ENCODE assay signal across 24 mouse cellular contexts in the genomic region with DNA sequence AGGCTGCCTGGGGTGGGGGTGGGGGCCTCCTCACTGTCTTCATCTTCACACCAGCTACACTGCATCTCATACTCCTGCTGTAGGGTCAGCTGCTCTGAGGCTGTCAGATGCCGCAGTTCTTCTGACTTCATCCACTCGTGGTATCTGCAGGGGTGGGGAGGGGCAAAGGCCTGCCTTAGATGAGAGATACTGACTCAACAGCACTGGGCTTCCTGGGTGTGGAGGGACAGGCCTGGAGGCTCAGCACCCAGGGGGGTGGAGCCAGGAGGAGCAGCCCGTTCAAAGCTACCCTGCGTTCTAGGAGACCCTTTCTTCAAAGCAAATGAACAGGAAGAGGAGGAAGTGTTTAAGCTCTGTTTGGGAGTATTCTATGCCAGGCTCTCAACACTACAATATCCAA. TPM values are rescaled to one million over a fixed set of nuclear protein-coding genes. Genes with fewer than 3 reads are reported as not detected.
DNase-seq lines count a peak whose midpoint lies in the region; ATAC-seq and TF ChIP-seq lines count a peak whose summit lies in the region.
"Had no signal": no experiment of that assay in that cellular context is flagged by ENCODE, and none has a peak within 500 bp of the region (broad histone marks: within the 10 kb centered on the region; RNA-seq: fewer than 3 reads in every experiment).

No protein-coding gene starts in this region.

- H3K4me1 ChIP-seq in liver, embryonic 12.5 days = peaks cover 59% of the 10 kb centered on the region
- peaks cover 19% of the 10 kb centered on the region for H3K4me1 ChIP-seq in liver, postnatal 0 days (ENCODE audit: insufficient read depth)

- H3K27me3 ChIP-seq in liver, embryonic 12.5 days (replicated peaks) = no peaks in the 10 kb centered on the region
- no peaks in the 10 kb centered on the region for H3K27me3 ChIP-seq in liver, postnatal 0 days (ENCODE audit: insufficient read depth, low read length)
- H3K27me3 ChIP-seq: CH12.LX; embryonic facial prominence, embryonic 15.5 days; heart, embryonic 12.5 days; limb, embryonic 12.5 days had no signal

- no peaks in the 10 kb centered on the region for H3K9me3 ChIP-seq in liver, embryonic 12.5 days (replicated peaks)
- no peaks in the 10 kb centered on the region for H3K9me3 ChIP-seq in liver, postnatal 0 days (ENCODE audit: low read length)
- H3K9me3 ChIP-seq: embryonic facial prominence, embryonic 15.5 days; heart, embryonic 12.5 days; limb, embryonic 12.5 days had no signal

- peaks cover 32% of the 10 kb centered on the region for H3K36me3 ChIP-seq in liver, embryonic 12.5 days
- peaks cover 16% of the 10 kb centered on the region for H3K36me3 ChIP-seq in liver, postnatal 0 days (replicated peaks; ENCODE audit: insufficient read depth, low read length)
- H3K36me3 ChIP-seq: embryonic facial prominence, embryonic 15.5 days; limb, embryonic 12.5 days had no signal

- 20% methylated on average over 3 of the region's 4 CpGs for WGBS in liver, embryonic 12.5 days (ENCODE audit: insufficient replicate concordance)
- 36% methylated on average over 4 of the region's 4 CpGs for WGBS in liver, postnatal 0 days (ENCODE audit: insufficient replicate concordance)

- ATAC-seq in liver, embryonic 12.5 days = no peak
- ATAC-seq in liver, postnatal 0 days = no peak
- peak; percentile 13 for ATAC-seq in CD4-positive, CD25-positive, alpha-beta regulatory T cell, adult 4 months
- ATAC-seq: forebrain, postnatal 0 days; hindbrain, embryonic 16.5 days; midbrain, embryonic 16.5 days had no signal

- no peak overlapping the region for H3K4me3 ChIP-seq in liver, embryonic 12.5 days
- H3K4me3 ChIP-seq in liver, postnatal 0 days (ENCODE audit: low read depth, low read length) = no peak overlapping the region
- no peak overlapping the region for H3K4me3 ChIP-seq in layer of hippocampus, adult 2 months
- H3K4me3 ChIP-seq: embryonic facial prominence, embryonic 15.5 days; gastrocnemius, adult 2 months; heart, embryonic 12.5 days; limb, embryonic 12.5 days had no signal

- TF ChIP-seq CTCF in liver, postnatal 0 days (IDR thresholded peaks at IDR 0.05; ENCODE audit: low read depth) = no peak
- TF ChIP-seq CTCF in layer of hippocampus, adult 2 months (conservative IDR thresholded peaks at IDR 0.05) = no peak

- TF ChIP-seq EP300 in liver, postnatal 0 days (IDR thresholded peaks at IDR 0.05; ENCODE audit: low read depth) = no peak

- H3K4me2 ChIP-seq in liver, embryonic 12.5 days = peak overlapping the region; percentile 28
- H3K4me2 ChIP-seq in liver, postnatal 0 days (ENCODE audit: low read depth, low read length) = no peak overlapping the region
- H3K4me2 ChIP-seq: embryonic facial prominence, embryonic 15.5 days; heart, embryonic 12.5 days; limb, embryonic 12.5 days had no signal

- DNase-seq in liver, postnatal 0 days = no peak
- DNase-seq in CD4-positive helper T cell, adult 2 months (ENCODE audit: low read depth, low spot score) = peak; percentile 62
- peak; percentile 73 for DNase-seq in induced T-regulatory cell, adult 2 months (ENCODE audit: low read depth)
- DNase-seq in layer of hippocampus, adult 2 months (ENCODE audit: low spot score in 2 of 2) = no peak
- no peak for DNase-seq in cerebellum, postnatal 10 days
- DNase-seq in cerebellum, postnatal 14 days = no peak
- DNase-seq: adrenal gland, postnatal 10 days; cerebellum, adult 9-11 months; forebrain, postnatal 0 days; gastrocnemius, adult 2 months; kidney, adult 2 months; kidney, postnatal 14 days; layer of hippocampus, adult 9-11 months; lung, postnatal 10 days; right cerebral cortex, adult 18-20 months had no signal

- peak overlapping the region; percentile 41 for H3K9ac ChIP-seq in liver, embryonic 12.5 days
- no peak overlapping the region for H3K9ac ChIP-seq in liver, postnatal 0 days (replicated peaks)
- H3K9ac ChIP-seq: embryonic facial prominence, embryonic 15.5 days; forebrain, postnatal 0 days; heart, embryonic 12.5 days; limb, embryonic 12.5 days had no signal

- H3K27ac ChIP-seq in liver, embryonic 12.5 days = no peak overlapping the region
- H3K27ac ChIP-seq in liver, postnatal 0 days (ENCODE audit: low read depth) = no peak overlapping the region
- H3K27ac ChIP-seq in layer of hippocampus, adult 2 months = no peak overlapping the region
- H3K27ac ChIP-seq: embryonic facial prominence, embryonic 15.5 days; gastrocnemius, adult 2 months; limb, embryonic 12.5 days had no signal

RNA-seq across cellular contexts. Expression of a gene that starts 2.3 kb away (rescaled TPM):
- polyA plus RNA-seq in liver, embryonic 12.5 days (2016; fragmentation: Nextera tagmentation; extraction: Ambion mirVana) = 7.5 and 8.1 TPM in 2 replicates
- polyA plus RNA-seq in liver, postnatal 0 days (2015; fragmentation: Nextera tagmentation; extraction: Ambion mirVana) = 5.7 and 7.1 TPM in 2 replicates
- 10 to 100 TPM in 1 of 2 experiments, 1 to 10 TPM in 1; 8.1 to 14.2 TPM for polyA plus RNA-seq in CD4-positive, CD25-positive, alpha-beta regulatory T cell, adult 4 months (2017; shearing (Covaris generic))
- total RNA-seq in layer of hippocampus, adult 2 months (2021) = 10 to 100 TPM; 18.1 to 20.1 TPM

RNA-seq across cellular contexts. Expression of a gene that starts 2.7 kb away (rescaled TPM):
- polyA plus RNA-seq in liver, embryonic 12.5 days (2016; fragmentation: Nextera tagmentation; extraction: Ambion mirVana) = 12.8 and 12.9 TPM in 2 replicates
- polyA plus RNA-seq in liver, postnatal 0 days (2015; fragmentation: Nextera tagmentation; extraction: Ambion mirVana) = 16.5 and 16.7 TPM in 2 replicates
- 10 to 100 TPM; 12.1 to 18.1 TPM for polyA plus RNA-seq in CD4-positive, CD25-positive, alpha-beta regulatory T cell, adult 4 months (2017; shearing (Covaris generic))
- total RNA-seq in layer of hippocampus, adult 2 months (2021) = 10 to 100 TPM; 20.5 to 20.6 TPM

RNA-seq across cellular contexts. Expression of a gene that starts 21.8 kb away (rescaled TPM):
- 74.5 and 75.7 TPM in 2 replicates for polyA plus RNA-seq in liver, embryonic 12.5 days (2016; fragmentation: Nextera tagmentation; extraction: Ambion mirVana)
- polyA plus RNA-seq in liver, postnatal 0 days (2015; fragmentation: Nextera tagmentation; extraction: Ambion mirVana) = 101 and 115 TPM in 2 replicates
- polyA plus RNA-seq in CD4-positive, CD25-positive, alpha-beta regulatory T cell, adult 4 months (2017; shearing (Covaris generic)) = 100 to 1,000 TPM; 162 to 222 TPM
- 10 to 100 TPM; 67.3 to 74.6 TPM for total RNA-seq in layer of hippocampus, adult 2 months (2021)

RNA-seq across cellular contexts. Expression of a gene that starts 51.2 kb away (rescaled TPM):
- 0.90 and 1.3 TPM in 2 replicates for polyA plus RNA-seq in liver, embryonic 12.5 days (2016; fragmentation: Nextera tagmentation; extraction: Ambion mirVana)
- polyA plus RNA-seq in liver, postnatal 0 days (2015; fragmentation: Nextera tagmentation; extraction: Ambion mirVana) = 8.5 and 9.3 TPM in 2 replicates
- 1 to 10 TPM in 1 of 2 experiments, under 1 TPM in 1; 0.51 to 1.0 TPM for polyA plus RNA-seq in CD4-positive, CD25-positive, alpha-beta regulatory T cell, adult 4 months (2017; shearing (Covaris generic))
- under 1 TPM; 0.38 to 0.49 TPM for total RNA-seq in layer of hippocampus, adult 2 months (2021)
- polyA plus RNA-seq: neural tube, embryonic 11.5 days had no signal

Comparison
In these comparisons a context has a peak if more than half of its experiments do, and no peak if none do; other contexts are left out.
1. DNase-seq: peak in CD4-positive helper T cell, adult 2 months (single experiment) and induced T-regulatory cell, adult 2 months (single experiment); none in liver, postnatal 0 days (single experiment), layer of hippocampus, adult 2 months (0 of 2), cerebellum, postnatal 10 days (0 of 2) and cerebellum, postnatal 14 days (0 of 2).